Mouse (Mus musculus) midbrain, postnatal 0 days (tissue): ENCODE measurements around the gene Casp2. TPM values are rescaled to one million over a fixed set of nuclear protein-coding genes. Genes with fewer than 3 reads are reported as not detected.

Source experiments
- ATAC-seq: fragments of 200-750 bp; cut with Nextera tagmentation; 2 replicates; pipeline ENCODE4 v1.8.0; 2017; ENCODE audit warnings: moderate number of reproducible peaks, mild to moderate bottlenecking, moderate TSS enrichment, moderate library complexity; ENCODE audit not compliant: low FRiP score
- DNase-seq: peaks from one replicate; pipeline ENCODE4 v3.0.0-alpha.2; 2015; ENCODE audit warnings: low spot score
- H3K27ac ChIP-seq: fragments of 300-500 bp; sonication (generic); 2 replicates; pipeline ENCODE4 v1.5.1; 2014; ENCODE audit warnings: low read depth, mild to moderate bottlenecking, low read length, mixed read lengths
- H3K27me3 ChIP-seq: fragments of 300-500 bp; sonication (generic); 2 replicates; pipeline ENCODE4 v1.6.1; 2014; ENCODE audit warnings: low read length, control low read depth, mixed read lengths; ENCODE audit not compliant: insufficient read depth
- H3K36me3 ChIP-seq: fragments of 300-500 bp; sonication (generic); 2 replicates; pipeline ENCODE4 v1.6.1; 2014; ENCODE audit warnings: low read length, control low read depth, mixed read lengths; ENCODE audit not compliant: insufficient read depth
- H3K4me1 ChIP-seq: fragments of 300-500 bp; sonication (generic); 2 replicates; pipeline ENCODE4 v1.6.1; 2014; ENCODE audit warnings: mild to moderate bottlenecking, control low read depth, antibody characterized with exemption, low read length, mixed read lengths; ENCODE audit not compliant: insufficient read depth
- H3K4me2 ChIP-seq: fragments of 300-500 bp; sonication (generic); 2 replicates; pipeline ENCODE4 v1.6.1; 2014; ENCODE audit warnings: low read depth, mild to moderate bottlenecking, low read length, mixed read lengths; ENCODE audit not compliant: poor library complexity, severe bottlenecking
- H3K4me3 ChIP-seq: fragments of 300-500 bp; sonication (generic); 2 replicates; pipeline ENCODE4 v1.5.1; 2014; ENCODE audit warnings: low read depth, mild to moderate bottlenecking, low read length, moderate library complexity
- H3K9ac ChIP-seq: fragments of 300-500 bp; sonication (generic); replicated peaks from 2 replicates; pipeline ENCODE4 v1.6.1; 2014; ENCODE audit warnings: mild to moderate bottlenecking, low read length, moderate library complexity, mixed read lengths; ENCODE audit not compliant: poor library complexity, severe bottlenecking
- H3K9me3 ChIP-seq: fragments of 300-500 bp; sonication (generic); 2 replicates; pipeline ENCODE4 v1.6.1; 2016; ENCODE audit warnings: low read length, control low read depth
- CTCF ChIP-seq: IDR thresholded peaks from 2 replicates; pipeline ENCODE4 v1.5.1; 2016; ENCODE audit warnings: antibody characterized with exemption, mild to moderate bottlenecking
- WGBS: fragments of 180-500 bp; shearing (Covaris S2); extraction: QIAGEN DNeasy Blood & Tissue Kit; methylation state at CpG from one replicate; pipeline ENCODE4 v1.1.7; 2014; 5-methylcytosine and 5-hydroxymethylcytosine counted together
- polyA plus RNA-seq: library from polyadenylated mRNA; unstranded; fragments of >200 nt; fragmentation: Nextera tagmentation; extraction: Ambion mirVana; gene quantifications from 2 replicates; pipeline ENCODE4 v1.2.1, GENCODE M21; 2015
- total RNA-seq: library from RNA; depleted of rRNA; stranded (reverse); fragments of >200 nt; gene quantifications from 2 replicates; pipeline ENCODE4 v1.2.3, GENCODE M21; 2014

The Casp2 gene
- total and polyA plus RNA-seq, 2 experiments from 2014 or later, result 17.9 to 42.6 TPM

- Histone ChIP-seq H3K4me1 (no peaks in the 10 kb centered on the region), H3K4me3 (no peak overlapping the region), H3K4me2 (no peak overlapping the region), H3K9me3 (no peaks in the 10 kb centered on the region), H3K9ac (no peak overlapping the region), H3K27me3 (no peaks in the 10 kb centered on the region), H3K36me3 (no peaks in the 10 kb centered on the region), H3K27ac (no peak overlapping the region)
- DNase-seq (no peak), ATAC-seq (no peak)
- WGBS, result 87% methylated on average over 4 of the region's 4 CpGs
- no peak for TF ChIP-seq CTCF
These were observed 13.0 kb upstream of the Casp2 start for GRCm38 (mm10) chr6:42251791-42252190.

GRCm38 (mm10) chr6:42253103-42253502 lies 11.7 kb upstream of the Casp2 start:
- Histone ChIP-seq H3K9ac (no peak overlapping the region), H3K9me3 (no peaks in the 10 kb centered on the region), H3K4me1 (no peaks in the 10 kb centered on the region), H3K4me3 (no peak overlapping the region), H3K36me3 (no peaks in the 10 kb centered on the region), H3K4me2 (no peak overlapping the region), H3K27me3 (no peaks in the 10 kb centered on the region), H3K27ac (no peak overlapping the region)
- 83% methylated on average over 2 of the region's 2 CpGs for whole genome bisulfite sequencing
- no peak for DNase-seq
- TF ChIP-seq CTCF, result no peak
- no peak for ATAC-seq

- Histone ChIP-seq H3K36me3 (no peaks in the 10 kb centered on the region), H3K9ac (no peak overlapping the region), H3K4me3 (no peak overlapping the region), H3K27ac (no peak overlapping the region), H3K4me1 (no peaks in the 10 kb centered on the region), H3K9me3 (no peaks in the 10 kb centered on the region), H3K27me3 (no peaks in the 10 kb centered on the region), H3K4me2 (no peak overlapping the region)
- peak; percentile 69 for TF ChIP-seq CTCF
- ATAC-seq, result no peak
- WGBS, result 20% methylated on average over 11 of the region's 11 CpGs
- peak; percentile 55 for DNase-seq
These were observed 7.4 kb upstream of the Casp2 start for GRCm38 (mm10) chr6:42257303-42257863.

- Histone ChIP-seq H3K27me3 (no peaks in the 10 kb centered on the region), H3K9ac (no peak overlapping the region), H3K4me1 (no peaks in the 10 kb centered on the region), H3K36me3 (no peaks in the 10 kb centered on the region), H3K4me3 (no peak overlapping the region), H3K4me2 (no peak overlapping the region), H3K9me3 (no peaks in the 10 kb centered on the region), H3K27ac (no peak overlapping the region)
- no peak for ATAC-seq
- no peak for TF ChIP-seq CTCF
- DNase-seq, result no peak
- WGBS, result 80% methylated on average over 6 of the region's 6 CpGs
These were observed 4.4 kb upstream of the Casp2 start for GRCm38 (mm10) chr6:42260430-42260829.

- 25% methylated on average over 20 of the region's 20 CpGs for WGBS
These were observed 3.1 kb upstream of the Casp2 start, which contains the start of gene Tmem139 for GRCm38 (mm10) chr6:42261524-42262170. TSS of gene Tmem139 (plus strand) at chr6:42261970.

More at GRCm38 (mm10) chr6:42261524-42262170, 3.1 kb upstream of the Casp2 start, which contains the start of gene Tmem139:
- Histone ChIP-seq H3K4me2 (no peak within 1 kb of the TSS), H3K9ac (no peak within 1 kb of the TSS), H3K9me3 (no peaks in the 10 kb centered on the region), H3K4me1 (no peaks in the 10 kb centered on the region; the same call in 1 of the 2 replicates), H3K4me3 (no peak within 1 kb of the TSS), H3K36me3 (no peaks in the 10 kb centered on the region), H3K27me3 (no peaks in the 10 kb centered on the region), H3K27ac (no peak within 1 kb of the TSS)
- no peak for TF ChIP-seq CTCF
- ATAC-seq, result no peak
- DNase-seq, result no peak
